ENCODE assay signal across 1 mouse cellular context in the genomic region with DNA sequence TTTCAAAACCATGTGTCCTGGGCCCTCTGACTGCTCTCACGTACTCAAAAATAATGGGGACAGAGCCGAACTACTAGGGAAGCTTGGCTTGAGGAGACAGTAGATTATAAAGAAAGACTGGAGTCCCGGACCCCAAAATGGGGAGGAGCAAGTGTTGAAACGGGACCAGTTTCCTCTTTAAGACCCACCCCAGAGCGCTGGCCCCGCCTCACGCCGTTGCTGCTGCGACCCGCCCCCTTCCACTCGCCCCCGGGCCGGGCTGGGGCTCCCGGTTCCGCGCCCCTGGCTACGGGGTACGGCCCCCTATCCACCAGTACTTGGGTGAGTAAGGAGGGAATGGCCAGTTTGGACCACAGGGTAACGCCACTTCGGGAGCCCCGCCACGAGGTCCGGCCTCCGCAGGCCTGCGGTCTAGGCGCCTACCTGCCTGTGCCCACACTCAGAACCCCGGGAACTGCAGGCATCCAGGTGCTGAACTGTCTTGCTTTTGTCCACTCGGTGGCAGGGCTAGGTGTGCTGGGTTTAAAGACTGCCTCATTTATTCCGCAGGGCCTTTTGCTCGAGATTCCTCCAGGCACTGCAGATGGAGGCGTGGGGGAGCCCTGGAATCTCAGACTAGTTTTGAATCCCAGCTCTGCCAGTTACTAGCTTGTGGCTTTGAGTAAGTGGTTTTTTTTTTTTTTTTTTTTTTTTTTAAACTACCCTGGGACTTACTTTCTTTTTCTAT.
TF ChIP-seq lines count a peak whose summit lies in the region.

No protein-coding gene starts in this region.

TF ChIP-seq in CH12.LX, 34 proteins besides CTCF, POLR2A, EP300 and RAD21:
- TF ChIP-seq JUND (conservative IDR thresholded peaks at IDR 0.05; ENCODE audit: low read depth, low read length) (no peak), ZNF384 (IDR thresholded peaks at IDR 0.05; ENCODE audit: low read depth, low read length) (peak; percentile 37), RCOR1 (conservative IDR thresholded peaks at IDR 0.05; ENCODE audit: low read depth, low read length) (no peak)
